Mouse (Mus musculus): Measurements from ENCODE around the gene Rnf43.

The Rnf43 gene

DNA sequence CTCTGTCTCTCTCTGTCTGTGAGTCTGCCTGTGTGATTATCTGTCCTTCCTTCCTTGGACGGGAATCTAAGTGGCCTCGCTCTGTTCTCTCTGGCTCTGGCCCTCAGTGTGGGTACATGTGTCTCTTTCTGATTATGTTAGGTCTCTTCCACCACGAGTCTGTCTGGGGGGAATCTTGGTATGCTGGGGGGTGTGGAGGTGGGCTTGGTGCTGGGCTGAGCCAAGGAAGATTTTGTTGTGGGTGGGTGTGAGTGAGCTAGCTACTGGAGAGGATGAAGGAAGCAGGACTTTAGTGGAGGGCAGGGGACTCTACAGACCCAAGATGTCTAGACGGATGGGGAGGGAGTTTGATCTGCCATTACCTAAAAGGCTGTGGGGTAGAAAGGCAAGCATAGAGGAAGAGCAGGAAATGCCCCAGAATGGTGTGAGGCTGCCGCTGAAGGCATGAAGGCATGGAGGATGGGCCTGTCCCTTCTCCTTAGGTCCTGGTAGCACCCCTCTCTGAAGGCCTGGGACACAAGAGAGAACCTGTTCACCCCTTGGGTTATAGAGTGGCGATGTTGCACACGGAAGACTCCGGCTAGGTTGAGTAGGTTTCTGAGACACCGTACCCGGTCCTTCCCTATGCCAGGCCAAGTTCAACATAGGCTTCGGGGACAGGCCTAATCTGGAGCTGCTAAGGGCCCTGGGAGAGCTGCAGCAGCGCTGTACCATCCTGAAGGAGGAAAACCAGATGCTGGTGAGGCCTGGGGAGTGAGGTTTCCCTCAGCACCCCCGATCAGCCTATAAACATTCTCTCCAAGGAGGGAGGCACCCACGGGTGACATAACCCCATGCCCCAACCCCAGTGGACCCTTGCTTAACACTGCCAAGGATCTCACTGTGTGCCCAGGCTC is 99.5 kb downstream of the Rnf43 start:
- DNase-seq: peak; percentile 51

DNA sequence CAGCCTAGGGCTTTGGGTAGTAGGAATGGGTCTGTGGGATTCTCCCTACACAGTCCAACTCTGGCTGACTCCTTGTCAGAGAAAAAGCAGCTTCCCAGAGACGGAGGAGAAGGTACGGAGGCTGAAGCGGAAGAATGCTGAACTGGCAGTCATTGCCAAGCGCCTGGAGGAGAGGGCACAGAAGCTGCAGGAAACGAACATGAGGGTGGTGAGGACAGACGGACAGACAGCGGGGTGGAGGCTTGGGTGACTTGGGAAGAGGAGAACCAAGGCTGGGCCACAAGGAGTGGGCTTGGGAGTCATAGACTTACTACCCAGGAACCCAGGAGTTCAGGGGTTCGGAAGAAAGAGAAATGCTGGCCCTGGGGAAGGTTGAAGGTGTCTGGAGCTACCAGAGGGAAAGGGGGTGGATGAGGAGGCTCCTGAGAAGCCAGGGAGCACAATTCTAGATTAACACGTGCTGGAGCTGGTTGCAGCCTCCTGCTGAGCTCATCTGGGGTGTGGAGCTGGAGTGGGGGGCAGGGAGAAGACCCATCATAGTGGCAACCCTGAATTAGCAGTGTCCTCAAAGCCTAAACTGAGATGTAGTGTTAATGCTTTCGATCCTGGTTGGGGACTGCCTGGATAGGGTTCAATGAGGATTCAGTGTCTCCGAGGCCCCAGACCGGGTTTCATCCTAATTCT is 100.3 kb downstream of the Rnf43 start:
- peak; percentile 66 for DNase-seq

DNA sequence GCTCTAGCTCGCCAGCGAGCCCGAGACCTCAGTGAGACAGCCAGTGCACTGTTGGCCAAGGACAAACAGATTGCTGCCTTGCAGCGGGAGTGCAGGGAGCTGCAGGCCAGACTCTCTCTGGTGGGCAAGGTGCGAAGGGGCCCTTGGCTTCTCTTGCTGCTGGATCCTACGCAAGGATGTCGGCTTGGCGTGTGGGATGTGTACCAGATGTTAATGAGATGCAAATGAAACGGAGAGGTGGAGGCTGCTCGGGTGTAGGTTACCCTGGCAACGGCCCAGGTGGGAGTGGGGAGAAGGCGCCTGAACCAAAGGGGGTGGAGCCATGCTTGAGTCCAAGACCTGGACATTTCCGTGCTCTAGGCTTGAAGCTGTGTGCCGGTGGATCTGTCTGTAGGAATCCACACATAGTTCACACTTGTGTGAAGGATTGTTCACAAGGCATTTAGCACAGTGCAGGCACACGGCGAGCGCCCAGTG is 101.0 kb downstream of the Rnf43 start:
- peak; percentile 88 for DNase-seq

DNA sequence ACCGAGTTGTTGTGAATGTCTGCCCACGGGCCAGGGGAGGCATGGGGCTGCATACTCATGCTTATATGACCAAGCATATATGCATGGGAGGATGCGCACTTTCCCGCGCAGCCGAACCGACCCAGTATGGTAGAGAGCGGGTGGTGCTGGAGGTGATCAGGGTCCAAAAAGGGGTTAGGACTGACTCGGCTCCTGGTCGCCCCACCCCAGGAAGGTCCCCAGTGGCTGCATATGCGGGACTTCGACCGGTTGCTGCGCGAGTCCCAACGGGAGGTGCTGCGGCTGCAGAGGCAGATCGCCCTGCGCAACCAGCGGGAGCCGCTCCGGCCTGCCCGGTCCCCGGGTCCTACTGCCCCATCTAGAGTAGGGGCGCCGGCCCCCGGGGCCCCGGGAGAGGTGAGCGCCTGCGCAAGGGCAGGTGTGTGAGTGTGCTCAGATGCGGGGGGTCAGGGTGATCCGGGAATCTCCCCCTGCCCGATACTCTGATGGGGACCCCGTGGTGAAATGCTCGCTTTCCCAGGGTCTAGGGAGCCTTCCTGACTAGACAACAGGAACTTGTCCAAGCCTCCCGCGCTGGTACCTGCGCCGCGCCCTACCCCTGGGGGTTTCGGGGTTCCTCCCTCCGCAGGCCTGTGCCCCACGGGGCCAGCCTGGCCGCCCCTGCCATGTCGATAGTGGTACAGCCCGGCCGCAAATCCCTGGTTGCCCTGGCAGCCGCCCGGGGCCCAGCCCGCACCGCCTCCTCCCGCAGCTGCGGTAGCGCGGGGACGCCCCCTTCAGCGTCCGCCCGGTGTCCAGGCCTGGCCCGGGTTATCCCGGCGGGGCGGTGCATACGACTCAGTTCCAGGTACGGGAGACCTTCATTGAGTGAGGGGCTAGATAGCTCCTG is 101.7 kb downstream of the Rnf43 start:
- DNase-seq: peak; percentile 85

DNA sequence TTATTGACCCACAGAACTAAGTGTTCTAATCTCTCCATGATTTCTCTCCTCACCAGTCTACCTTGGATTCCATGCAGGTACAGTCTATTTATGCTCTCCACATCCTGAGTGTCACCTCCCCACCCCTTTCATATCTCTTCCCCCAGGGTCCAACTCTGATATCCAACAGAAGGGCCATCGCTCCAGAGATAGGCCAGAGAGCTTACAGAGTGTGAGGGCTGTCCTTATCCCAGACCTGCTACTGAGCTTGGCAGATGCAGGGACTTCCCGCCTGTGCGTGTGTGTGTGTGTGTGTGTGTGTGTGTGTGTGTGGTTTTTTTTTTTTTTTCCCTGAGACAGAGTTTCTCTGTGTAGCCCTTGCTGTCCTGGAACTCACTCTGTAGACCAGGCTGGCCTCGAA is 106.2 kb downstream of the Rnf43 start:
- no peak for DNase-seq

DNA sequence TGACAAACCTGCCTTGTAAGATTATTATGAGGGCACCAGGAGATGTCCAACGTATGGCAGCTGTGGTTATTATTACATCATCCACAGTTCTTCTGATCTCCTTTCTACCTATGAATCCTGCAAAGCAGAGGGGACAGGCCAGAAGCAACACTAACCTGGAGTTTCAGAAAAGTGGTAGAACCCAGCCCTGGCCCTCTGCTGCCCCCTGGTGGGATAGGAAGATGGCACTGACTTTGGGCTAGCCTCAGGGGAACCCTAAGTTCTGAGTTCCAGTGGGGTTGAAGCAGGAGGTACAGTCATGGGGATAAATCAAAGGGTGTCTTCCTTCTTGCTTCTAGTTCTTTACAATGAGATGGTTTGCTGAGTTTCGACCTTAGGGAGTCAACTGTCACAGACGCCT is 108.5 kb downstream of the Rnf43 start:
- peak; percentile 63 for DNase-seq

DNA sequence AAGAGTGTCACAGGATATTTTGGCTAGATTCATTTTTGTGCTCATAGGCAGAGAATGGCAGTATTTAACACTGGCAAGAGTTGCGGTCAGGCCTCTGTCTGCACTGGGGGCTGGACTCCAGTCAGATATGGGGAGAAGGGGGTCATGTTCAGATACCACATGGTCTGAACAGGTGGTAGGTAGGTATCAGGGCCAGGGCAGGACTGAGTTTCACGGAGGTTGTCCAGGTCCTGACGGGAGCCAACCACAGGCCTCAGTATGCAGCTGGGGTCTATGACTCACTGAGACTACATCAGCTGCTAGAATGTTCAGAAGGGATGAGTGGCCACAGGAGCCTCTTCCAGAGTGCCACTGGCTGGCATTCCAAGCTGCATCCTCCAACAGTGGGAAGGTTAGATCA is 109.8 kb downstream of the Rnf43 start:
- DNase-seq: no peak

DNA sequence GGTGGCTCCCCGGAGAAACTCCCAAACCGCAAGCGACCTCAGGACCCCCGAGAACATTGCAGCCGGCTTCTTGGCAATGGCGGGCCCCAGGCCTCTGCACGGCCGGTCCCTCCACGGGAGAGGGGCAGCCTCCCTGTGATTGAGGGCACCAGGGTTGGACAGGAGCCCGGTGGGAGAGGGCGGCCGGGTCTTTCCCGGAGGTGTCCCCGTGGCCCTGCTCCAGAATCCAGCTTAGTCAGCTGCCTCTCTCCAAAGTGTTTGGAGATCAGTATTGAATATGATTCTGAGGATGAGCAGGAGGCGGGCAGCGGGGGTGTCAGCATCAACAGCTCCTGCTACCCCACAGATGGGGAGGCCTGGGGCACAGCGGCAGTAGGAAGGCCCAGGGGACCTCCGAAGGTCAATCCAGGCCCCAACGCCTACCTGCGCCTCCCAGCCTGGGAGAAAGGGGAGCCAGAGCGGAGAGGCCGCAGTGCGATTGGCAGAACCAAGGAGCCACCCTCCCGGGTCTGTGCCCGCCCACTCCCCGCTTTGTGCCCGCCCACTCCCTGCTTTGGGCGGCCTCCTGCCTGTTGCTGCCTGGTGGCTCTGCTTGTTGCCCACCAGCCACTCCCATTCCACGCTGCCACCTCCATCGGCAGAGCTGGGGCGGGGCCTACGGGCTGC is 115.7 kb downstream of the Rnf43 start:
- DNase-seq: peak; percentile 94

DNA sequence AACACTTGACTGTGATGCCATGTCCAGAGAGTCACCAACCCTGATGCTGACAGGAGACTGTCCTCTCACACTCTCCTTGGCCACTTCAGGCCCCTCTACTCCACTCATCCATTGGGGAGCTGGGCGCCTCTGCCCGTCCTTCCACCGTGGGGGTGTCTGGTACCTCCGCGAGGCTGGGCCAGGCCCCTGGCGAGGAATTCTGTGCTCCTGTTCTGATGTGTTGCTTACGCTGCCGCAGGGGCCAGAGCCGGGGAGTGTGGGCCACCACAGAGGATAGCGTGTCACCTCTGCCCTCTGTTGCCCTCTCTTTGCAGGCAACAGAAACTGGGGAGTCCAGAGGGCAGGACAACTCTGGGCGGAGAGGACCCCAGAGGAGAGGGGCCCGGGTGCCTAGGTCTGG is 116.4 kb downstream of the Rnf43 start:
- no peak for DNase-seq

DNA sequence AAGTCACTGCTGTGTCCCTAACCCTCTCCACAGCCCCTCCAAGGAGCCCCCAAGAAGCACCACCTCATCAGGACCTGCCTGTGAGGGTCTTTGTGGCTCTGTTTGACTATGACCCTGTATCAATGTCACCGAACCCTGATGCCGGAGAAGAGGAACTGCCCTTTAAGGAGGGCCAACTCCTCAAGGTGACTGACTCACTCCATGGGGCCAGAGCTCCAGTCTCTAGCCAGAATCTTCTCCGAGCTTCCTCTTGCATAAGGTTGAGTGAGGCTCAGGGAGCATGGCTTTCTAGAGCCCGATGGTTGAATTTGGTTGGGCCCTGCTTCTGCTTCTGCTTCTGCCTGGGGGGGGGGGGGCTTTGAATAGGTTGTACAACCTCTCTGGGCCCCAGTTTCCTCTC is 116.9 kb downstream of the Rnf43 start:
- peak; percentile 46 for DNase-seq

DNA sequence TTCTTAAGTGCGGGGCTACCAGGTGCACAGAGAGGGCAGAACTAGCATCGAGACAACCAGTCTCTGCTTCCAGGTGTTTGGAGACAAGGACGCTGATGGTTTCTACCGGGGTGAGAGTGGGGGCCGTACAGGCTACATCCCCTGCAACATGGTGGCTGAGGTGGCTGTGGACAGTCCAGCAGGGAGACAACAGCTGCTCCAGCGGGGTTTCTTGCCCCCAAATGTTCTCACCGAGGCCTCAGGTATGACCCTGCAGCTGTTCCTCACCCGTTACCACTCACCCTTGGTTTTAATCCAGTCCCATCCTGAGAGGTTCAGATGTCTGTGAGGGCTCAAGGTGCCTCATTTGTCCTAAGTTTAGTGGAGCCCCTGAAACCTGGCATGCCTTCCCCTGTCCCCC is 117.6 kb downstream of the Rnf43 start:
- no peak for DNase-seq

All from cerebellum, adult 9-11 months (tissue).